Mouse (Mus musculus) skeletal muscle tissue, adult 2 months (tissue): ENCODE data around the gene C9orf72.

Experiments
- DNase-seq: peaks from one replicate; pipeline ENCODE4 v3.0.0-alpha.2; 2012; ENCODE audit warnings: low read depth, low spot score

Gene C9orf72

GRCm38 (mm10) chr4:35177926-35178645 lies 47.9 kb downstream of the C9orf72 start:
- no peak for DNase-seq

- no peak for DNase-seq
Observed at GRCm38 (mm10) chr4:35175566-35175965, 50.4 kb downstream of the C9orf72 start.

- no peak for DNase-seq
Observed at GRCm38 (mm10) chr4:35173551-35173950, 52.4 kb downstream of the C9orf72 start.

GRCm38 (mm10) chr4:35172471-35172870 lies 53.5 kb downstream of the C9orf72 start:
- DNase-seq, result no peak

GRCm38 (mm10) chr4:35169571-35170125 lies 56.3 kb downstream of the C9orf72 start:
- DNase-seq, result no peak

- DNase-seq, result no peak
Observed at GRCm38 (mm10) chr4:35167855-35168254, 58.1 kb downstream of the C9orf72 start.

- no peak for DNase-seq
Observed at GRCm38 (mm10) chr4:35165947-35166346, 60.0 kb downstream of the C9orf72 start.

- DNase-seq, result no peak
Observed at GRCm38 (mm10) chr4:35165275-35165674, 60.7 kb downstream of the C9orf72 start.

GRCm38 (mm10) chr4:35157815-35158214 lies 68.2 kb downstream of the C9orf72 start:
- no peak for DNase-seq

- peak; percentile 47 for DNase-seq
Observed at GRCm38 (mm10) chr4:35156751-35157611, 69.0 kb downstream of the C9orf72 start, which contains the start of gene Mob3b. Gene Mob3b, minus strand, starts transcription at chr4:35157484.

GRCm38 (mm10) chr4:35156149-35156611 lies 69.8 kb downstream of the C9orf72 start:
- peak; percentile 30 for DNase-seq

- no peak for DNase-seq
Observed at GRCm38 (mm10) chr4:35155132-35155922, 70.6 kb downstream of the C9orf72 start.

GRCm38 (mm10) chr4:35154051-35154450 lies 71.9 kb downstream of the C9orf72 start:
- no peak for DNase-seq

- no peak for DNase-seq
Observed at GRCm38 (mm10) chr4:35151756-35152155, 74.2 kb downstream of the C9orf72 start, which contains the start of gene Ifnk. Gene Ifnk, plus strand, starts transcription at chr4:35152056.

GRCm38 (mm10) chr4:35150706-35151105 lies 75.3 kb downstream of the C9orf72 start:
- DNase-seq, result no peak

- no peak for DNase-seq
Observed at GRCm38 (mm10) chr4:35148326-35148725, 77.6 kb downstream of the C9orf72 start.

- DNase-seq, result no peak
Observed at GRCm38 (mm10) chr4:35146597-35146996, 79.4 kb downstream of the C9orf72 start.

GRCm38 (mm10) chr4:35145726-35146125 lies 80.2 kb downstream of the C9orf72 start:
- no peak for DNase-seq

- no peak for DNase-seq
Observed at GRCm38 (mm10) chr4:35143472-35144102, 82.4 kb downstream of the C9orf72 start.
